Mouse (Mus musculus): ENCODE data around the gene Galnt5. TPM values are rescaled to one million over a fixed set of nuclear protein-coding genes. Genes with fewer than 3 reads are reported as not detected.

Gene Galnt5
- not detected in 2 replicates for polyA plus RNA-seq (2012; ENCODE audit: low replicate concordance)

DNA sequence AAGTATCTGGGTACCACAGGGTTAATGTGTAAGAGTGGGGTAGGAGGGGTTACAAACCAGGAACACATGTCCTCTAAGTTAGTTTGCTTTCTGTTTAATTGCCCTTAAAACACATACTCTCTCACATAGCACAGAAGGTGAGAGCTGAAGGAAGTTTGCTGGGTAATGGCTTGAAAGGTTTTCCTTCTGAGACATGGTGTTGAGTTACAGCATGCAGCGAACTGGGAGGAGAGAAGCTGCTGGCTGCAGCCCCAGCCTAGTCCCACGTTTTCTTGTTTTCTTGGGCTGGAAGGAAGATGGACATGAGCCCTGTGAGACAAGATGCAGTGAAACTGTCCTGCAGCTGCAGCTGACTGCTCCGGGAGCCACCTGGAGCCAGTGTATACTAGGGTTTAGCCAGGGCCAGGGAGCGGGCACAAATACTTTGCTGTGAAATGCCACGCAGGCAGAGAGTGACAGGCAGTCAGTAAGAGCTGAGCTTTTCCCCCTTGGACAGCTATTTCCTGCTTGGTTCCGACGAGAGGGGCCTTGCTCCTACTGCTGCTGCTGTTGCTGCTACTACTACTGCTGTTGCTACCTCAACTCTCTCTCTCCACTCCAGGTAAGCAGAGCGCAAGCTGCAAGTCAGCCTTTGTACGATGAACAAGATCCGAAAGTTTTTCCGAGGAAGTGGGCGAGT is at the start of gene Galnt5:
Galnt5 (plus strand) TSS at position 133 of the 679 bp plus-strand sequence.

GRCm38 (mm10) chr2:58052821-58053581 is 55.3 kb downstream of the Galnt5 start, which contains the start of gene Ermn:
Ermn (minus strand) TSS chr2:58052864.

Other genes with a start within 250 kb of the Galnt5 start
- not detected in 2 replicates for gene Ermn, start 55.0 kb downstream of the Galnt5 start, polyA plus RNA-seq (2012; ENCODE audit: low replicate concordance)
- 6.9 and 68.6 TPM in 2 replicates for gene Cytip, start 197.6 kb downstream of the Galnt5 start, polyA plus RNA-seq (2012; ENCODE audit: low replicate concordance)